Mouse (Mus musculus) layer of hippocampus, postnatal 14 days (tissue): ENCODE results near the gene Calcoco2. TPM values are rescaled to one million over a fixed set of nuclear protein-coding genes. Genes with fewer than 3 reads are reported as not detected.

ENCODE experiments used
- total RNA-seq, 2 experiments: library from RNA; stranded (reverse); gene quantifications; 2 replicates each; pipeline ENCODE4 v1.2.3; 2021

Calcoco2 gene
- total RNA-seq, 2 experiments from 2014 or later: 0.21 TPM; not detected in 1

Other genes starting within 250 kb of the Calcoco2 start
- gene B4galnt2, start 197.1 kb downstream of the Calcoco2 start, total RNA-seq: not detected
- gene Igf2bp1, start 106.0 kb downstream of the Calcoco2 start, total RNA-seq: under 1 TPM; 0.10 to 0.18 TPM
- gene Gip, start 87.4 kb downstream of the Calcoco2 start, total RNA-seq: not detected
- gene Snf8, start 77.1 kb downstream of the Calcoco2 start, total RNA-seq: 10 to 100 TPM; 84.2 to 90.8 TPM
- gene Ube2z, start 46.6 kb downstream of the Calcoco2 start, total RNA-seq: 10 to 100 TPM; 54.4 to 55.3 TPM
- gene Atp5g1, start 36.3 kb downstream of the Calcoco2 start, total RNA-seq: 100 to 1,000 TPM; 585 to 616 TPM
- 1 to 10 TPM in 1 of 2 experiments, under 1 TPM in 1; 0.41 to 1.1 TPM for gene Ttll6, start 21.8 kb upstream of the Calcoco2 start, total RNA-seq
- gene Hoxb13, start 82.4 kb upstream of the Calcoco2 start, total RNA-seq: not detected
- not detected for gene Hoxb9, start 159.5 kb upstream of the Calcoco2 start, total RNA-seq
- gene Hoxb8, start 169.9 kb upstream of the Calcoco2 start, total RNA-seq: not detected
- gene Hoxb7, start 174.7 kb upstream of the Calcoco2 start, total RNA-seq: not detected
- gene Hoxb6, start 180.5 kb upstream of the Calcoco2 start, total RNA-seq: not detected
- gene Hoxb5, start 191.4 kb upstream of the Calcoco2 start, total RNA-seq: not detected
- gene Hoxb4, start 206.3 kb upstream of the Calcoco2 start, total RNA-seq: not detected
- gene Hoxb3, start 211.4 kb upstream of the Calcoco2 start, total RNA-seq: not detected
- gene Hoxb2, start 238.6 kb upstream of the Calcoco2 start, total RNA-seq: not detected